Mouse (Mus musculus) kidney, adult 9 months (tissue): ENCODE measurements at regions not wholly inside any gene's neighbourhood (a gene's known extent, or its start where the extent isn't known, plus 50 kb on each side); places are given as distances from the start of the nearest gene placed in this dataset.

Experiments
- DNase-seq: peaks from one replicate; pipeline ENCODE4 v3.0.0; 2022

DNA sequence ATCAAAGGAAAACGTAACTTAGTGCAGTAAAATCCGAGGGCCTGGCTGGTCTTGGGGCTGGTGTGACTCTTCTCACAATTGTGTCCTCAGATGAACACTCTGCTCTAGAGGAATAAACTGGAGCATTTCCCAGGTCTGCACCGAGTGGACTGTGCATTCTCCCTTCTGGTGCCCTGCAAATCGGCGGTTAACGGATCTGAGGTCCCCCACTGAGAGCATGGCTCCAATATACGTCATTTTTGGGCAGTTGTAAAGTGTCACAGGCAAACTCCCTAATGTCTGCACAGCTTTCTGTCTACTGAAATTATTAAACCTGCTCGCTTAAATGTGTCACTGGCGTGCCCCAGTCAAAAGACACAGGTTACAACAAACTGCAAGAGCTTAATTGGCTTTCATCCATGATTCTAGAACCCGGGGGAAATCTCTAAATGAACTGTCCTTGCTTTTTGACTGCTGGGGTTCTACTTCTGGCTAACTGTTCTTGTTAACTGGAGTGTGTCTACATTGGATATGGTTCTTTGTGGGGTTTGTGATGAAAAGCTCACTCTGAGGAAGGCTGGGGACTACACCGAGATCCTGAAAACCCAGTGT lies 93.7 kb upstream of the Gm47985 start:
- no peak for DNase-seq

DNA sequence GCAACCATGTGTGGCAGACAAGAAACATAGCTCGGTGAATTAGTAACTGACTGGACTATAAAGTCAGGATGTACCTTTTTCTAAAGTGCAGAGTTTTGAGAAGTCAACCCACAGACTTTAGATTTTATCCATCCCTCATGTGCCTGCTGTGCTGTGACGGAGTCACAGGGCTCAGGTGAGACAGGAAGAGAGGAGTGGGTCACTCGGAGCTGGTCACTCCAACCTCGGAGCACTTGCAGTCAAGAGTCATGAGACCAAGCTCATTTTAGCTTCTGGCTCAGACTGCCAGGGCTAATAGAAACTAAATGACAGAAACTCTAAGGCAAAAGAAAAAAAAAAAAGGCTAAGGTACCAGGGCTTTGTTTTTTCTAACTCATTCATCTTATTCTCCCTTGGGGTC lies 90.3 kb upstream of the Gm47985 start:
- peak; percentile 32 for DNase-seq

DNA sequence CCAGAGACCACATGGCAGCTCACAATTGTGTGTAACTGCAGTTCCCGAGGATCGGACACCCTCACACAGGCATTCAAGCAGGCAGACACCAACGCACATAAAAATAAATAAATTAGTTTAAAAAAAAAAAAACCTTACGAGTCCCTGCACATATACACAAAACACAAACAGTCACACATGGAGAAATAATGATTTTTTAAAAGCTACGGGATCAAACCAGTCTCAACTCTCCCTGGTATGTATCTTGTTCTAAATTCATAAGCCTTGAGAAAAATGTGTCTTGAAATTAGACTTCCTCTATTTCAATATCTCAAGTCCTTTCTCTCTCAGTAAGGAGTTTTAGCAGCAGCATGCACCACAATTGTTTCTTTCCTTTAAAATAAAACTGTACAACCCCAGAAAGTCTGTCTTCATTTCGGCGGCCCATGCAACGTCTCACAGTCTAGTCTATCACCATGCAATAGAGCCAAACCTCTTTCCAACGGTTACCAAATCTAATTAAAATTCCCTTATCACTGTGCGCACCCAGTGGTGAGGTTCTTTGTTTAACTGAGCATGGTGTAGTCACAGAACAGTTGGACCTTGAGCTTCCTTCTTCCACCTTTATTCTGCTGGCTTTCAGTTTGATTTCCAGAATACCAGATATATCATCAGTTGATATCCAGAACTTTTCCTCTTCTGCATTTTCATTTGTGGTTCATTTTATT lies 86.8 kb upstream of the Gm47985 start:
- no peak for DNase-seq

DNA sequence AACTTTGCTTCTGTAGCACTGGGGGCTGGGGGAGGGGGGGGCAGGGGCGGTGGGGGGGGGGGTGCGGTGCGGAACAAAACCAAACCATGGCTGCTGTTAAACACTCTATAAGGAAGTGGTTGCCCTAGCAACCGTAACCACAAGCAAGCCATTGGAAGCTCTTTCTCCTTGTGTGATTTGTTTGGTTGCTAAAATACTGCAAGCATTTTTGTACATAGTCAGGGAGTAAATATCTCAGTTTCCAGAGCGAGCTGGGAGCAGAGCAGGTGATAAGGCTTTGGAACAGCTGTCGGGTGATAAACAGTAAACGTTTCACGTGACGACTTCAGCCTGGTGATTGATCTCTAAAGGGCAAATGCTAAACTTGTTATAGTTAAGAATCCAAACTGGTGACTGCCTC lies 86.3 kb upstream of the Gm47985 start:
- DNase-seq = no peak

DNA sequence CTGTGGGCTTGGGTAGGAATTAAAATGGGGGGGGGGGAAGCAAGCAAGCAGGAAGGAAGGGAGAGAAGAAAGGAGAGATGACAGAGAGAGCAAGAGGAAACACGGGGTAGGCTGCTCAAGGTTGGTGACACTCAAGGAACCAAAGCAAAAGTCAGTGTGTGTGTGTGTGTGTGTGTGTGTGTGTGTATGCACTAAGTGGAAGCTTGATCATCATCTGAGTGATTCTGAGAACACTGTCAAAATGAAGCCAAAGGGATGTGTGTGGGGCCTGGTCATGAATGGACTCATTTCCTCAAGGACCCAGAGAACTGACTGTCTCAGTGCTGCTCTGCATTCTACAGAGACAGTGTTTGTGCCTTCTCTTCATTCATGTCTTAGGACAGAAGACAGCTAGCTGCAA lies 84.8 kb upstream of the Gm47985 start:
- no peak for DNase-seq

DNA sequence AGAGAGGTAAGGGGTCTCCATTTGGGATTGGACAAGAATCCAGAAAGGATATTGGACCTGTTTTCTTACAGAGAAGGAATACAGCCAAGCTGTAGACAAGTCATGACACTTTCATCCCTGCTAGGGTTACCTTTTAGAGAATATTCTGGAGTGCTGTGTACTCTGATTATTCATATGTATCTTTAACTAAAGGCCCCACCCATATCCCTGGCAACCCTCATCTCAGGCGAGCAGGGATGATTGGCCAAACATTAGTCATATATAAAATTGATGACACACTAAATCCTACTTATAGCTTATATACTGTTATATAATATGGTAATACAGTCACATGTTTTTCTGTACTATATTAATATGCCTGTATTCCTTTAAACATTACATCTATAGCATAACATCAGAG lies 83.6 kb upstream of the Gm47985 start:
- DNase-seq = no peak

DNA sequence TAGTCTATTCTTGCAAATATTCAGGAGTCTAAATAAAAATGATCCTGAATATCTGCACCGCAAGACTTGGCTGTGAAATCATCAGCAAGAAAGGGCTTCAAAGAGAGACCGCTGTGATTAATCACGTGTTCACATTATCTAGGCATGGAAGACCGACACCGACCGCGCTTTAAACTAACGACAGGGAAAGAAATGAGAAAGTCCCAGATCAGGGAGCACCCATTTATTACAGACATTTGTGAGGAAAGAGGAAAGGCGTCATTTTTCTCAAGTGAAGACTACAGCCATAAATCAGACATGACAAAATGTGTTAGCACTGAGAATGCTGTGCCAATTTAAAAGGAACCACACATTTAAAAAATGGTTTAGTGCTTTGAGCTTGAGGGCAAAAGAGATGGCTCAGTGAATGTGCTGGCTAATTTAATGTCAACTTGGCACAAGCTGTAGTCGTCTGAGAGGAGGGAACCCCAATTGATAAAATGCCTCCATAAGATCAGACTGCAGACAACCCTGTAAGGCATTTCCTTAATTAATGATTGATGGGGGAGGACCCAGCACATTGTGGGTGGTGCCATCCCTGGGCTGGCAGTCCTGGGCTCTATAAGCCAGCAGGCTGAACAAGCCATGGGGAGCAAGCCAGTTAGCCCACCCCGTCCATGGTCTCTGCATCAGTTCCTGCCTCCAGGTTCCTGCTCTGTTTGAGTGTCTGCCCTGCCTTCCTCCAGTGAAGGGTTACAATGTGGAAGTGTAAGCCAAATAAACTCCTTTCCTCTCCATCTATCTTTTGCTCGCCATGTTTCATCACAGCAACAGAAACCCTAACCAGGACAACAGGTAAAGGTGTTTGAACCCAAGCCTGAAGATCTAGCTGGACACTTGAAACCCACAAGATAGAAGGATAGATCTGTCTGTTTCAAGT lies 81.5 kb upstream of the Gm47985 start:
- DNase-seq = peak; percentile 39

DNA sequence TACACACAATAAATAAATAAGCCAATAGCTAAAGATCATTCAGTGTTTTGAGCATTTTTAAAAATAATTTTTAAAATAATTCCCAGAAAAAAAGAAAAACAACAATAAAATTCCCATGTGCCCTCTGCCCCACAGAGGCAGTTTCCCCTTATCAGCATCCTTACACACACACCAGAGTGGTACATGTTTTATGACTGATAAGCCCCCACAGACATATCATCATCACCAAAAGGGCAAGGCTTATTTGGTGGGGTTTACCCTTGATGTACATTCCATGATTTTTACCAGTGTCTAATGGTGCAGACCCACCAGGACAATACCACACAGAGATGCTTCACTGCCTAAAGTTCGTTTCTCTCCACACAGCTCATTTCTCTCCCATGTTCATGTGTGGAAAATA lies 80.8 kb upstream of the Gm47985 start:
- DNase-seq = no peak

DNA sequence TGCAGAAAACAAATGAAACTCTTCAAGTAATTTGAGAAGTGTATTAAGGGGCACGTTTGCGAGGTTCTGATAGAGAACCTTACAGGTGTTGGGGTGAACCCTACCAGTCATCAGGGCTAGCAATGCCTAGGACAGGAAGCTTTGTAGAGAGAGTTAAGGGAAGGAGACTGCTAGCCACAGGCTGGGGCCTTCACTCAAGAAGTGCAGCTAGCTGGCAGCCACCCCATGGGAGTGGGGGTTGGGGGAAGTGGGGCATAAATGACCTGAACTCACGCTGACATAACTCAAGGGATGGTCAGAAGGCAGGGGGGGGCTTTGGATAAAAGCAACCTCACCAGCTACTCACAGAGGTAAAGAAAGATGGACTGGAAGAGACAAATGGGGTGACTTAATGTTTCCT lies 80.3 kb upstream of the Gm47985 start:
- DNase-seq = no peak

DNA sequence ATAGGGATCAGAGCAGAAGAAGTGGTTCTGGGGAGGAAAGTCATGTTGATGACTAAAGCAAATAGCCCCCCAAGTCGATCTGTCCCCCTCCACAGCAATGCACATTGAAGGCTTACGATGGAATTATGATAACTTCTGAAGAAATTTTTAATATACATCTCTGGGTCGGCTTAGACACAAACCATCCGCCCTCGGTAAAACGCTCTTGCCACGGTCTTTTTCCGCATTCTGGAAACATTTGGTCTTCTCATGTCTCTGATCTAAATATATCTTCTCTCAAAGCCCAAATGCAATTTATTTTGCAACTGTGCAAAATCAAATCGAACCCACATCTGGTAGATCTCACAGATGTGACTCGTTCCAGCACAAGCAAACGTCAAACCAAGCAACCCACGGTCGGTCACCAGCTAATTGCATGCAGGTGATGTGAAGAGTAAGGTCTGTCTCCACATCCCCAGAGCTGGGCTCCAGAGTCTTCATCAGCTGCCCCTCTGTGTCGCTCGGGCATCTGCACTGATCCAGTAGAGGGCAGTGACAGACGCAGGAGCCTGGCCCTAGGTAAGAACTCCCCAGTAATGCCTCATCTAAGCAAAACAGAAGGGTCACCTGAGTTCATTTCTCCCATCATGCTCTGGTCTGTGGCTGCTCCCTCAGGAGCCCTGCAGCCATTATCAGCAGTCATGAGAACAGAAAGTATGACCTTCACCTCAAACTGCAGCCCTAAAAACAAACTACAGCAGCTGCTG lies 79.5 kb upstream of the Gm47985 start:
- peak; percentile 58 for DNase-seq

DNA sequence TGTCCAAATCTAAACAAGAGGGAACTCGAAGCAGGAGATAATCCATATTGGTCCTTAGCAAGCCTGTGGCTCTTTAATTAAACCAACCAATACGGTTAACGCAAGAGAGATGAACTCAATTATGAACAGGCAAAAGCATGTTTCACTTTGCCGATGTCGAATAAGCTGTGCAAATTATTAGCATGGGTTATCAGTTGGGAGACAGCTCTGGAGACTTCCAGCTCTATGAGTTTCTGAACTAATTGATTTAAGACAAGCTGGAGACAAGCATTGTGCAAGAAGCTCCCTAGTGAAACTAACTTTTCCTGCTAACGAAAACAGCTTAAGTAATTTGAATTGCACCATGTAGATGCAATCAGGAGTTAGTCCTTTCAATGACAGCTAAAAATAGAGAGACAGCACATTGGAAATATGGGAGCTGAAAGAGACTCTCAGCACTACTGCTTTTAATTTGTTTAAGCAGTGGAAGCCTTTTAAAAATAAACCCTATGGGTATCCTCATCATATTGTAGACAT lies 78.8 kb upstream of the Gm47985 start:
- DNase-seq = no peak

DNA sequence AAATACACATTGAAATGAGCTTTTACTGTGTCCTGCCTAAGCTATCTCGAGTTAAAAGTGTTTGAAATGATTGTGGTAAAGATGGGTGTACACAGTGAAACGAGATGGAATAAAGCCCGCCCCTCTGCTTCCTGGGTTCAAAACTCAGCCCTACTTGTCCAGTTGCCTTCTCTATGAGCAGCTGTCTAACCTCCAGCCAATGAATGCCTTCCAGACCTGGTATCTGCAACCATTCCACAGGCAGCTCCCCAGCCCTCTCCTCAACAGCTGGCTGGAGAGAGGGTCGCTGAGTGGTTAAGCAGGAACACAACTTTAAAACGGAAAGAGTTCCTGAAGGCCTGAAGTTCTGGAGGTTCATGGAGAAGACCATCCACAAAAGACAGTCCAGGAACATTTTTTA lies 78.0 kb upstream of the Gm47985 start:
- no peak for DNase-seq

DNA sequence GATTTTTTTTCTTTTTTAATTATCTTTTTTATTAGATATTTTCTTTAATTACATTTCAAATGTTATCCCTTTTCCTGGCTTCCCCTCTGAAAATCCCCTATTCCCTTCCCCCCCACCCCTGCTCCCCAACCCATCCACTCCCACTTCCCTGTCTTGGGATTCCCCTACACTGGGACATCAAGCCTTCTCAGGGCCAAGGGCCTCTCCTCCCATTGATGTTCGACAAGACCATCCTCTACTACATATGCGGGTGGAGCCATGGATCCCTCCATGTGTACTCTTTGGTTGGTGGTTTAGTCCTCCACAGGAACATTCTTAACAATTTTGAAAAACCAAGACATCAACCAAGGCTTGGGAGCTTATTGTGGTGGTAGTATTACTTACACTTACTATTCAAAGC lies 77.5 kb upstream of the Gm47985 start:
- no peak for DNase-seq

DNA sequence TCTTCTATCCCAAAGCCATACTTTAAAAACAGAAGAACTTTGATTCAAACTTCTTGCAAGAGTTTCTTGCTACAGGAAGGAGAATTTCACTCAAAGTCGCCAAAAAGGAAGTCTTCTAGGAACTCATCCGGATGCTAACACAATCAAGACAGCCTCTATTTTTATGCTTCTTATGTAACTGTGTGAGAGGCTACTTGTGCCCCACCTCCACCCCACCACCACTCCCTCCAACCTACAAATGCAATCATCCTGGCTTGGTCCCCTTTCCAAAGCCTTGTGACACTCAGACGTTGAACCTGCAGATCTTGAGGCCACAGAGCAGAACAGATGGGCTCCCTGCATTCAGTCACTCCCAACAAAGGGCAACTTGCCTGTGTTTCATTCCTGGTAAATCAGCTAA lies 77.1 kb upstream of the Gm47985 start:
- DNase-seq = peak; percentile 43

DNA sequence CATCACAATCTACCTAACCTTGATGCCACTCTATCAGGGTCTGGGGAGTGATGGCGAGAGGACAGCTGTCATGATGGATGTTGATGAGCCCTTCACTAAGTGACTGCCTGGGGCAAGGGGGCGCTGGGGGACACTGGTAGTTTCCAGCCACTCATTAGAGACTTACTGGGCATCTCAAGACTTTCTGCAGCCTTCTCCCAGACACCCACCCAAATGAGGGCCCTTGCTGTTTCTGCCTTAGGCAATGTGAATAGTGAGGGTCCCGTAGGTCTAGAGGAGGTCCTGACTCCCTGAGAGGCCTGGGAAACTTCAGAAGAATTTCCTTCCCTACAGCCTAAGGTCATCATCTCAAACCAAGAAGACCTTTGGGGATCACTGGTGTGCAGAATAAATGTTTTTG lies 74.9 kb upstream of the Gm47985 start:
- DNase-seq = no peak

DNA sequence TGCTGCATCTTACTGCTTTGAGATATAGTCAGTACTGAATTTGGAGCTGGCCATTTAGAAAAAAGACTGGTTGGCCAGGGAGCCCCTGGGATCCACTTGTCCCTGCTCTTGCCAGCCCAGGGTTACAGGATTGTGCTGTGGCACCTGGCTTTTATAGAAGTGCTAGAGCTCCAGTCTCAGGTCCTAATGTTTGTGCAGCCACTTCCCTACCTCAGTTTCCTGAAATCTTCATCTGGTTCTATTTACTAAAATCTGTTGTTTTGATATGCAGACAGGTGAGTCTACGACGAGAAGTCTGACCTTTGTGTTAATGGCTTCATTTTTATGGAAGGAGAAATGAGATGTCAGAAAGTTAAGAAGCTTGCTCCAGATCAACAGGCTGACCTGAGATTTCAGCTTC lies 73.0 kb upstream of the Gm47985 start:
- DNase-seq = no peak

DNA sequence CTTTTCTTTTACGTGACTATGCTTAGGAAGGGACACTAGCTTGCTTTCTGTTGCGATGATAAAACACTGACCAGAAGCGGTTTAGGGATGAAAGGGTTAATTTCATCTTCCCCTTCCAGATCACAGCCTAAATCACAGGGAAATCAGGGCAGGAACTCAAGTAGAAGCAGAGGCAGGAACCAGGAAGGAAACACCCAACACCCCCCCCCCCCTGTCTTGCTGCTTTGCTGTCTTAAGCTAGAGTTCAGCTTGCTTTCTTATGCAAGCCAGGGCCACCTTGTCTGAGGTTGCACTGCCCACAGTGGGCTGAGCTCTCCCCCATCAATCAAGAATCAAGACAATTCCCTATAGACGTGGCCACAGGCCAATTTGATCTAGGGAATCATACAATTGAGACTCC lies 71.9 kb upstream of the Gm47985 start:
- no peak for DNase-seq

DNA sequence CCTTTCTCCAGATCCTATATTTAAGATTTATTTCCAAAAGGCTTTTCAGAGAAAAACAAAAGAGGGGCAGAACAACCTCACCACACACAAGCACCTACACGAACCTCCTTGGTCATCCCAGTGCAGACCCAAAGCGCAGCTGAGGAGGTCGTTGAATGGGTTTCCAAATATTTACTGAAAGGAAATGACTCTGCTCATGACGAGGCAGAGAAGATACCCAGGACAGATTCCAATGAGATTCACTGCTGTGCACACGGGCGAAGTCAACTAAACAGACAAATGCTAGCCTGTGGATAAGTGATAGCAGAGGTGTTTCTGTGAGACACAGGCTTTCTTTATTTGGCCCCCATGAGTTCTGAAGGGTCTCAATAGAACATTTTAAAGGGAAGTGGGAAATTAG lies 70.7 kb upstream of the Gm47985 start:
- DNase-seq = no peak

DNA sequence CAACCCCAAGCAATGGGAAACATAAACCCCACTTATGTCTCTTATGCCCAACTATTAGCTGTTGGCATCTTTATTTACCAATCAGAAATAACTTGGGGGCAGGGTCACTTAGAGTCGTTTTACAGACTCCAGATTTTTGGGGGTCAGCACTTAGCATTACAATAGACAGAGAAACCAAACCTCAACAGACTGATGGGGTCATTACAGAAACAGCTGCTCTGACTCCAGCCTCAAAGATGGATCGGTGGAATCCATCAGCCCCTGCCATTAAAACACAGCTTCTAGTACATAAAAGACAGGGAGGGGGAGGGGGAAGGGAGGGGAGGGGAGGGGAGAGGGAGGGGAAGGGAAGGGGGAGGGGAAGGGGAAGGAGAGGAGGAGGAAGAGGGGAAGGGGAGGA lies 69.9 kb upstream of the Gm47985 start:
- no peak for DNase-seq

DNA sequence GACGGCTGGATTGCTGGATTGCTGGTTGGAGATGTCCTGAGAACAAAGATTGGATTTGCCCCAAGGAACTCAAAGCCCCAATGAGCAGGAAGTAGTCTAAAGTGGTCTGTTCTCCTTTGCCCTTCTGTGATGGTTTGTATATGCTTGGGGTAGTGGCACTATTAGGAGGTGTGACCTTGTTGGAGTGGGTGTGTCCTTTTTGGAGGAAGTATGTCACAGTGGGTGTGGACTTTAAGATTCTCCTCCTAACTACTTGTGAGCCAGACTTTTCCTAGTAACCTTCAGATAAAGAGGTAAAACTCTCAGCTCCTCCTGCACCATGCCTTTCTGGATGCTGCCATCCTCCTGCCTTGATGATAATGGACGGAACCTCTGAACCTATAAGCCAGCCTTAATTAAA lies 69.1 kb upstream of the Gm47985 start:
- DNase-seq = no peak

DNA sequence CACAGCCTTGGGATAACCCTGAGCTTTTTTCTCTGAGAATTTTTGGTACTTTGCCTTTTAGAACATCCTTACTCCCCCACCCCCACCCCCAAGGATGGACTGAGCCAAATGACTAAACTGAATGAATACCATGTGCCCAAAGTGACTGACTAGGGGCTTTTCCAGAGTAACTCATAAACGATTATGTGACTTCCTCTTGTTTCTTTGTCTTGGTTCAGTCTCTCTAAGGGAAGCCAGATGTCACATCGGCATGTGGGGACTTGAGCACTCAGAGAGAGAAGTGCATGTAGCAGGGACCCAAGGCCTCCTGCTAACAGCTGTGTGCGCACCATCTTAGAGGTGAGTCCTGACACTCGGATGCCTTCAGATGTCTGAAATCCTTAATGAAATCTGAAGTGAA lies 63.8 kb upstream of the Gm47985 start:
- no peak for DNase-seq

DNA sequence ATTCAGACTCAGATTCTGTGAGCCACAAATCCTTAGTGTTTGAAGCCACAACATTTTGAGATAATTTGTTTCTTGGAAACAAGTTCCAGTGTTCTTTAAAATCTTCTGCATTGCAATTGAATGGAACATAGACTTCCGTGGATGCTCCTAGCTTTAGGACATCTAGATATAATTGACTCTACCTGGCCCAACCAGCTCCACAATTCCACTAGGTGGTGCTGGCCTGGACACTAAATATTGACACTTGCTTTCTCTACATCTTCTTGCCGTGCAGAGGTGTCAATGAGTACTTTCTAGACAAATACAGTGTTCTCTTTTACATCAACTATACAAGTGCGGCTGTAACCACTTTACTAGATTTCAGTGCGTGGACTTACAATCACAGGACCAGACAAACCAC lies 63.4 kb upstream of the Gm47985 start:
- no peak for DNase-seq

DNA sequence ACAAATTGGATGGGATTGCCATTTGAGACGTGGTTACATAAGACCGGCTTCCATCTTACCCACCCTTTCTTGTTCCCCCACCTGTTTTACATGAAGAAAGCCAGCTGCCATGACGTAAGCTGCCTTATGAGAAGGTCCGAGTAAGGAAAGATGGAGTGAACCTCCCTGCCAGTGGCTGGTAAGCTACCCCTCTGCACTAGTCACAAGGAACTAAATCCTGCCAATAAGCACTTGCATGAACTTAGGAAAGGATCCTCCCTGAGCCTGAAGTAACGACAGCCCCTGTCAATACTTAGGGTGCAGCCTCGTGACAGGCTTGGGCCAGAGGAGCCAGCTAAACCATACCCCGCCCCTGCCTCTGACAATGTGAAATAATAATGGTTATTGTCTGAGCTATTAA lies 62.8 kb upstream of the Gm47985 start:
- no peak for DNase-seq
